Mouse (Mus musculus): ENCODE data around the gene Pde6h. TPM values are rescaled to one million over a fixed set of nuclear protein-coding genes. Genes with fewer than 3 reads are reported as not detected.

Pde6h gene
- polyA plus RNA-seq, 1 experiment from 2014 or later, result not detected

DNA sequence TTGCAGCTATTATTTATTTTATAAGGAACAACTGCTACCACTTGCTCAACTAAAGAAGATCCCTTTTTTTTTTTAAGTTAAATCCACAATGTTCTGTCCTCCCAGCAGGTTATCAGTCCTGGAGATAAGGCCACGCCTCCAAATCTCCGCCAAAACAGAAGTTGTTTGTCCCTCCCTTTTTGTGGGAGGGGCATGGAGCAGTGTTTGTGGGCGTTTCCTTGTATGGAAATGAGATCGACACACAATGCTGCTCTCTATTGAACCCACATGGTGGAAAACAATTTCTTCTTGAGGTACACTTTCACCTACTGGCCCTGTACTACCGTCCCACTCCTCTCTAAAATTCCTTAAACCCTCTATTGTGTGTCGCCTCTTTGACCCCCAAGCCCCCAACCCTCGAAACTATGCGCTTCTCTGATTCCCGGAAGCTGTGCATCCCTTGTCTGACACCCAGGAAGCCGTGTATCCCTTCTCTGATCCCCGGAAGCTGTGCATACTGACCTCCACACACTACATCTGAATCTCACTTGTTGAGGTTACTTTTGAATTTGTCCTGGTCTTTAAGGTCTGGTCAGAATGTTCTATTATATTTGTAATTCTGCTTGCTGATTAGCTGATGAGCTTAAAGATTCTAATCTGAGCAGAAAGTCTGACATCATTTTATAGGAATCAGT is 66.3 kb downstream of the Pde6h start:
- peaks cover 20% of the 10 kb centered on the region; the same call in 1 of the 2 replicates for H3K4me1 ChIP-seq
- H3K36me3 ChIP-seq, result no peaks in the 10 kb centered on the region
- 25% methylated on average over 11 of the region's 11 CpGs for WGBS
- H3K9ac ChIP-seq, result no peak overlapping the region
- H3K4me2 ChIP-seq, result peak overlapping the region; percentile 32; the same call in 1 of the 2 replicates
- H3K4me3 ChIP-seq, result no peak overlapping the region
- no peak for ATAC-seq (ENCODE audit: insufficient number of reproducible peaks, insufficient read depth, low FRiP score, low TSS enrichment, low read depth)
- H3K9me3 ChIP-seq, result no peaks in the 10 kb centered on the region
- H3K27me3 ChIP-seq, result no peaks in the 10 kb centered on the region
- no peak overlapping the region for H3K27ac ChIP-seq

DNA sequence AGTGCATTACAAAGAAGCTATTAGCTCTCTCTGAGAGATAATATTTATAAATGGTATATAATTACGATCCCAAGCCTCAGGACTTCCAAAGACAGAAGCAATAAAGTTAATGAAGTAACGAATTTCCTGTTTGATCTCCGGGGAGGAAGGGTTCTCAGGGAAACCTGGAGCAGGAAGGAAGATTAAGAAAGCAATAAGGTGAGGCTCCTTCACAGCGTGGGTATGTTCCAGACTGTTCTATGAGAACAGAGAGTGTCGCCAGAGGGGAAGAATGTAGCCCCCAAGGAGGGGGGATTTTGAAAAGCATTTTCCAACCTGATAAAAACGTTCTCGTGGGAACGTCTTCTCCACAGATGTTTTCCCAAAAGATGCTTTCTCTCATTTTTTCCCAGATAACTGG is 66.9 kb downstream of the Pde6h start:
- H3K9me3 ChIP-seq, result no peaks in the 10 kb centered on the region
- H3K27ac ChIP-seq, result no peak overlapping the region
- no peaks in the 10 kb centered on the region for H3K36me3 ChIP-seq
- 48% methylated on average over 8 of the region's 8 CpGs for WGBS
- no peak overlapping the region for H3K4me2 ChIP-seq
- H3K4me1 ChIP-seq, result peaks cover 18% of the 10 kb centered on the region; the same call in 1 of the 2 replicates
- no peak overlapping the region for H3K4me3 ChIP-seq
- H3K9ac ChIP-seq, result no peak overlapping the region
- H3K27me3 ChIP-seq, result no peaks in the 10 kb centered on the region
- no peak for ATAC-seq (ENCODE audit: insufficient number of reproducible peaks, insufficient read depth, low FRiP score, low TSS enrichment, low read depth)

DNA sequence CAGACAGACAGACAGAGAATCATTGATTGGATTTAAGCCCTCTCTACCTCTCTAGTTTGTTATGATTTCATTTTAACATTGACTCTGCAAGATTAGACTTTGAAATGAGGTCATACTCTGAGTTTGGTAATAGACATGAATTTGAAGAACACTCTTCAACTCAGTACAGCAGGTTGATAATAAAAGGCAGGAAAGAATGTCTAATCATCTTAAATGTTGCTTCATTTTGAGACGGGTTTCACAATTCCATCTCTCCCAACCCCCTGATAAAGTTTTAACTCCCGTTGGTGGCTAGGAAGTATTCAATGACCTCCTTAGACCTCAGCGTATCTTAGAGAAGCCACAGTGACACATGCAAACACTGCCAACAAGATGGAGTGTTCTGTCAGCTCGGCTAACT is 69.9 kb downstream of the Pde6h start:
- H3K36me3 ChIP-seq, result no peaks in the 10 kb centered on the region
- no peak overlapping the region for H3K4me2 ChIP-seq
- H3K27ac ChIP-seq, result no peak overlapping the region
- no peak for ATAC-seq (ENCODE audit: insufficient number of reproducible peaks, insufficient read depth, low FRiP score, low TSS enrichment, low read depth)
- H3K4me3 ChIP-seq, result no peak overlapping the region
- H3K4me1 ChIP-seq, result peaks cover 30% of the 10 kb centered on the region
- 77% methylated on average over 4 of the region's 4 CpGs for WGBS
- no peak overlapping the region for H3K9ac ChIP-seq
- H3K9me3 ChIP-seq, result no peaks in the 10 kb centered on the region
- no peaks in the 10 kb centered on the region for H3K27me3 ChIP-seq

DNA sequence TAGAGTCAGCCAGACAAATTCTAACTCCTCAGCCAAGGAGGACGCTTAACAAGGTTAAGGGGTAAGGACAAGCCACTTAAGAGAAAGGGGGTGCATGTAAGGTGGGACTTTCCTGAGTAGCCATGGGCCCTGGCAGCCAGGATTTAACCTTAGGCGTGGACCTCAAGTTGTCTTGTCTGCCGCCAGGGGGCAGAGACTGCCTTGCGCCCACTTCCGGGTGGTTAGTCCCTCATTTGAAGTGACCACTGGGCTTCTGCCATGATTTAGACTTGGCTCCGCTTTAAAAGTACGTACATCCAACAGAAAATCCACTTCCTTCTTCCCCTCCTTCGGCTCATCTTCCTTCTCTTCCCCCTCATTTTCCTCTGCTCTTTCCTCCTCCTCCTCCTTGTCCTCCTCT is 71.9 kb downstream of the Pde6h start:
- peaks cover 24% of the 10 kb centered on the region for H3K4me1 ChIP-seq
- ATAC-seq (ENCODE audit: insufficient number of reproducible peaks, insufficient read depth, low FRiP score, low TSS enrichment, low read depth), result no peak
- WGBS, result 76% methylated on average over 8 of the region's 8 CpGs
- H3K4me2 ChIP-seq, result no peak overlapping the region
- H3K36me3 ChIP-seq, result no peaks in the 10 kb centered on the region
- H3K9ac ChIP-seq, result no peak overlapping the region
- H3K9me3 ChIP-seq, result no peaks in the 10 kb centered on the region
- H3K27me3 ChIP-seq, result no peaks in the 10 kb centered on the region
- no peak overlapping the region for H3K4me3 ChIP-seq
- H3K27ac ChIP-seq, result no peak overlapping the region

DNA sequence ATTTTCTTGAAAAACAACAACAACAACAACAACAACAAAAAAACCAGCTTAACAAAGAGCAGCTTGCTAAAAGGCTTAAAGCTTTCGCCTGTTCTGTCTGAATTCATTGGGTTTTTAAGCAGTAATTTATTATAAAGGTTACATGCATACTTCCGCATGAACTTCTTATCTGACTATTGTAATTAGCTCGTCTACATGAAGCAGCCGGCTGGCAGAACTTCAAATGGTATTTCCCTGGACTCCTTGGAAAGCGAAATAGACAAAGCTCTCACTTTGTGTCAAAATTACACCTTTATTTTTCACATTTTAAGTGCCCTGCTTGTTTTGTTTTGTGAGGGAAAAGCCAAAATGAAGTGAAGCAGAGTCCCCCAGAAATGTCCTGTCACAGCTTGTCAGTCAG is 72.7 kb downstream of the Pde6h start:
- H3K4me3 ChIP-seq, result no peak overlapping the region
- H3K27me3 ChIP-seq, result no peaks in the 10 kb centered on the region
- H3K27ac ChIP-seq, result no peak overlapping the region
- H3K9ac ChIP-seq, result no peak overlapping the region
- ATAC-seq (ENCODE audit: insufficient number of reproducible peaks, insufficient read depth, low FRiP score, low TSS enrichment, low read depth), result no peak
- H3K36me3 ChIP-seq, result no peaks in the 10 kb centered on the region
- WGBS, result 61% methylated on average over 5 of the region's 5 CpGs
- no peak overlapping the region for H3K4me2 ChIP-seq
- H3K4me1 ChIP-seq, result peaks cover 16% of the 10 kb centered on the region
- no peaks in the 10 kb centered on the region for H3K9me3 ChIP-seq

DNA sequence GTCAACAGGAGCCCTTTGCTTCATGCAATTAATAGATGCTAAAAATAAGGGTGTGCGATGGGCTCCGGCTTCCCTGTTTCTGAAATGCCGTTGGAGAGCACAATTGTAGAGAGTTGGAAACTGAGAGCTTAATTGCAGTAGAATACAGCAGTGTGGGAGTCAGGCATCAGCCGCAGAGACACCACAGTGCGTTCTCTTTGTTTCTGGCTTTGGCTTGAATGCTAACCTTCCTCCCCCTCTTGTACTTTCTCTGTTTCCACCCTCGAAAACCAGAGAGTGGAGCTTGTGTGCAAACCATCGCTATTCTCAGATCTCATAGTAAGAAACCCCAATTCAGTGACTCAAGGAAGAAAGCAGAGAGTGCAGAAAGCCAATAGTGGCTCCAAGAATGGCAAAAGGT is 74.5 kb downstream of the Pde6h start:
- no peaks in the 10 kb centered on the region for H3K9me3 ChIP-seq
- H3K4me3 ChIP-seq, result no peak overlapping the region
- no peak overlapping the region for H3K27ac ChIP-seq
- no peaks in the 10 kb centered on the region for H3K27me3 ChIP-seq
- peaks cover 12% of the 10 kb centered on the region for H3K4me1 ChIP-seq
- H3K9ac ChIP-seq, result no peak overlapping the region
- H3K4me2 ChIP-seq, result no peak overlapping the region
- WGBS, result 83% methylated on average over 7 of the region's 7 CpGs
- ATAC-seq (ENCODE audit: insufficient number of reproducible peaks, insufficient read depth, low FRiP score, low TSS enrichment, low read depth), result no peak
- no peaks in the 10 kb centered on the region for H3K36me3 ChIP-seq

DNA sequence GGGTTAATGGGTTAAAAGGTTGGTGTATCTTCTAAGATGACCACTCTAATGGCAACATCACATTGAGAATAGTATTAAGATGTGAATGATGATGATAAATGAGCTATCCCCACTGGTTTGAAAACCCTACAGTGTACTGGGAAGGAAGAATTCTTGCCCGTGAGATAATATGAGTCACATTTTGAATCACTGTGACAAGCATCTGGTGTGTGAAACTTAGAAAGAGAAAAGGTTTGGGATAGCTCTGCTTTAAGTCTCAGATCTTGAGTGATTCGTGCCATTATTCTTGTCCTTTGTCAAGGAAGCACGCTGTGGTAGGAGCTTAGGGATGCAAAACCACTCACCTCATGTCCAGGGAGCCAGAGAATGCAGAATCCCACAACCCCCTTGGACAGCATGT is 75.4 kb downstream of the Pde6h start:
- 86% methylated on average over 3 of the region's 3 CpGs for WGBS
- ATAC-seq (ENCODE audit: insufficient number of reproducible peaks, insufficient read depth, low FRiP score, low TSS enrichment, low read depth), result no peak
- H3K36me3 ChIP-seq, result no peaks in the 10 kb centered on the region
- H3K9me3 ChIP-seq, result no peaks in the 10 kb centered on the region
- H3K4me1 ChIP-seq, result peaks cover 12% of the 10 kb centered on the region
- H3K4me3 ChIP-seq, result no peak overlapping the region
- no peak overlapping the region for H3K9ac ChIP-seq
- no peak overlapping the region for H3K27ac ChIP-seq
- no peak overlapping the region for H3K4me2 ChIP-seq
- H3K27me3 ChIP-seq, result no peaks in the 10 kb centered on the region

DNA sequence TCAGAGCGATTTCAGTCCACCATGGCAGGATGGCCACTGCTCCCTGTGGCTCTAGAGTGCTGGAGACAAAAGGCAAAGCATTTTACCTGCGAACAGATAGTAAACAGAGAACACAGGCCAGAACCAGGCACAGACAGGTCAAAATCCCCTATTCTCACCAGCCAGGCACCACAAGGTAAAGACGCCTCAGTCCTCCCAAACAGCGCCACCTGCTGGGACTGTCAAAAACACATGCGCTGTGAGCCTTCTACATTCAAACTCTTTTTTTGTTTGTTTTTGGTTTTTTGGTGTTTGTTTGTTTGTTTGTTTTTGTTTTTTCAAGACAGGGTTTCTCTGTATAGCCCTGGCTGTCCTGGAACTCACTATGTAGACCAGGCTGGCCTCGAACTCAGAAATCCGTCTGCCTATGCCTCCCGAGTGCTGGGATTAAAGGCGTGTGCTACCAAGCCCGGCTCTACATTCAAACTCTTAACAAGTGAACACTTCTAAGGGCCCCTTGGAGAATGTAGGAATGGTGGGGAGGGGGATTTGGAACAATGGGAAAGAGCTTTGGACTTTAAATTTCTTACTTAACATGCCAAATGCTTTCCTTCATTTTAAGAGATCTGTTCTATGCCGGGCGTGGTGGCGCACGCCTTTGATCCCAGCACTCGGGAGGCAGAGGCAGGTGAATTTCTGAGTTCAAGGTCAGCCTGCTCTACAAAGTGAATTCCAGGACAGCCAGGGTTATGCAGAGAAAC is 76.2 kb downstream of the Pde6h start:
- no peak overlapping the region for H3K9ac ChIP-seq
- no peak overlapping the region for H3K4me2 ChIP-seq
- H3K36me3 ChIP-seq, result no peaks in the 10 kb centered on the region
- ATAC-seq (ENCODE audit: insufficient number of reproducible peaks, insufficient read depth, low FRiP score, low TSS enrichment, low read depth), result no peak
- H3K27me3 ChIP-seq, result no peaks in the 10 kb centered on the region
- H3K4me1 ChIP-seq, result peaks cover 12% of the 10 kb centered on the region
- no peak overlapping the region for H3K27ac ChIP-seq
- 88% methylated on average over 15 of the region's 15 CpGs for WGBS
- no peaks in the 10 kb centered on the region for H3K9me3 ChIP-seq
- no peak overlapping the region for H3K4me3 ChIP-seq

DNA sequence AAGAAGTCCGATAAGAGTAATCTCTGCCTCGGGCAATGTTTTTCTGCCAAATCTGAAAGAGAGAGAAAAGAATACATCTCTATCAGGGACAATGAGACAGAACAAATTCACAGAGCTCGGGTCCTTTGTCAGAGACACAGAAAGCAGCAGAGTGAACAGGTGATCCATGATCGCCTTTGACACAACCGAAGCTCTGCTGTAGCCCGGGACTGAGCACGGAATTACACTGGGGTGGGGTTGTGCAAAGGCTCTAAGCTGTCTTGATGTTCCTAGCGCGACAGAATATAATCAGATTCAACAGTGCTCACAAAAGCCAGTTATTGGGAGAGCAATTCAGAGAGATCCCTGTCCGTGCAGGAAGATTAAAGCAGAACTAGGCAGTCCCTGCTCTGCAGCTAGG is 77.1 kb downstream of the Pde6h start:
- Histone ChIP-seq H3K27ac (no peak overlapping the region), H3K4me3 (no peak overlapping the region), H3K4me2 (no peak overlapping the region), H3K9ac (no peak overlapping the region), H3K36me3 (no peaks in the 10 kb centered on the region), H3K4me1 (peaks cover 12% of the 10 kb centered on the region), H3K9me3 (no peaks in the 10 kb centered on the region), H3K27me3 (no peaks in the 10 kb centered on the region)
- 80% methylated on average over 10 of the region's 10 CpGs for WGBS
- no peak for ATAC-seq (ENCODE audit: insufficient number of reproducible peaks, insufficient read depth, low FRiP score, low TSS enrichment, low read depth)

DNA sequence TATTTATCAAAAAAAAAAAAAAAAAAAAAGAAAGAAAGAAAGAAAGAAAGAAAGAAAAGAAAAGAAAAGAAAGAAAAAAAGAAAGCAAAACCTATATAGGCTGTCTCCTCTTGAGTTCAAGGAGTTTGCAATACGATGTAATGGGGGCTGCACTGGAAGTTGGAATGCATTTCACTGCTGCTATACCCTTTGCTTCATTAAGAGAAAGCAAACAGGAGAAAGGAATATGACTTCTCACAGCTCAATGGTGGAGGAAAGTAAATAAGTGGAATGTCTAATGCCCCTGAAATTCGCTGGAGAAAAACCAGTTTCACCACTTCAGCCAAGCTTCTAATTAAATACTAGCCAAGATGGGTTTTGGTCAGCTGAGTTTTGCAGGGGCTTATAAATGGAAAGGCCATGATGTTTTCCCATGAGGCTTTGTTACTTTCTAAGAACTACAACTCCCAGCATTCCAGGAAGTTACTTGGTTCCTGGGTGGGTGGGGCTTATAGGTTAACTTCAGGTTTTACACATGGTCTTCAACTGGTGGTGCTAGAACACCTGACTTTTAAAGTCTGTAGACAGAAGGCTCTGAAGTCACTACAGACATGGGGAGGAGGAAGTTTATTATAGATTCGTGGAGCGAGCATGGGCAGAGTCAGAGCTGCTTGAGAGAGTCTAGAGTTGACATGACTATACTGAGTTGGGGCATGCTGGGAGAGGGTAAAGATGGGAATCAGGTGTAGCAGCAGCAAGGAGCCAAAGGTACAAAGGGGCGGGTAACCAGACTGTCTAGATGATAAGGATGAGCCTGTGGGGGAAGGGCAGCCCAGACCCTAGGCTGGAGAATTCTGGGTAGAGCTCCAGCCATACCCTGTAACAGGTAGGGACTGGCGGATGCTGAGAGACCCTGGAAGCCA is 77.9 kb downstream of the Pde6h start:
- no peak for ATAC-seq (ENCODE audit: insufficient number of reproducible peaks, insufficient read depth, low FRiP score, low TSS enrichment, low read depth)
- no peak overlapping the region for H3K4me3 ChIP-seq
- H3K27ac ChIP-seq, result no peak overlapping the region
- no peaks in the 10 kb centered on the region for H3K36me3 ChIP-seq
- no peak overlapping the region for H3K9ac ChIP-seq
- 72% methylated on average over 6 of the region's 6 CpGs for WGBS
- H3K4me1 ChIP-seq, result peaks cover 8% of the 10 kb centered on the region
- no peaks in the 10 kb centered on the region for H3K9me3 ChIP-seq
- no peak overlapping the region for H3K4me2 ChIP-seq
- H3K27me3 ChIP-seq, result no peaks in the 10 kb centered on the region

DNA sequence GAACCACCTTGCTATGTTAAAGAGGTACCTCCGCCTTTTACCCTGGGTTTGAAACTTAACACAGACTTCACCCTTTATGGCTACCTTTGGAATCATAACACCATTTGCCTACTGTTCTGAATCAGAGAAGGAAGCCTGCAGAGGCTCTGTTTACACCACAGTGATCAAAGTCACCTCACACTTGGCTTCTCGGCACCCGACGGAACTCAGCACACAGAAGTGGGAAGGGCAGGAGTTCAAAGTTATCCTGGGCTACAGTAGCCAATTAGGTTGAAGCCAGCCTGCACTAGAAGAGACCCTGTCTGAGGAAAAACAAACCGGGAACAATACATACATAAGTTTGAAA is 78.5 kb downstream of the Pde6h start:
- H3K27me3 ChIP-seq, result no peaks in the 10 kb centered on the region
- no peak overlapping the region for H3K4me3 ChIP-seq
- no peaks in the 10 kb centered on the region for H3K9me3 ChIP-seq
- no peak overlapping the region for H3K4me2 ChIP-seq
- no peak overlapping the region for H3K27ac ChIP-seq
- ATAC-seq (ENCODE audit: insufficient number of reproducible peaks, insufficient read depth, low FRiP score, low TSS enrichment, low read depth), result no peak
- H3K9ac ChIP-seq, result no peak overlapping the region
- WGBS, result 88% methylated on average over 5 of the region's 5 CpGs
- H3K4me1 ChIP-seq, result peaks cover 2% of the 10 kb centered on the region
- no peaks in the 10 kb centered on the region for H3K36me3 ChIP-seq
